Mouse (Mus musculus) limb, embryonic 14.5 days (tissue): Measurements from ENCODE around the gene Ppat. TPM values are rescaled to one million over a fixed set of nuclear protein-coding genes. Genes with fewer than 3 reads are reported as not detected.

Source experiments
- ATAC-seq: fragments of 200-750 bp; cut with Nextera tagmentation; 2 replicates; pipeline ENCODE4 v1.8.0; 2017; ENCODE audit warnings: low read depth, moderate number of reproducible peaks, moderate TSS enrichment; ENCODE audit not compliant: low FRiP score
- DNase-seq: peaks from one replicate; pipeline ENCODE4 v3.0.0-alpha.2; 2015; ENCODE audit warnings: low spot score
- H3K27ac ChIP-seq: fragments of 300-500 bp; sonication (generic); replicated peaks from 2 replicates; pipeline ENCODE4 v1.5.1; 2014; ENCODE audit warnings: low read depth, mild to moderate bottlenecking, low read length, moderate library complexity, mixed read lengths
- H3K27me3 ChIP-seq: fragments of 300-500 bp; sonication (generic); 2 replicates; pipeline ENCODE4 v1.6.1; 2014; ENCODE audit warnings: low read length, mixed read lengths; ENCODE audit not compliant: control insufficient read depth, insufficient read depth
- H3K36me3 ChIP-seq: fragments of 300-500 bp; sonication (generic); 2 replicates; pipeline ENCODE4 v1.6.1; 2014; ENCODE audit warnings: mild to moderate bottlenecking, low read length, moderate library complexity, mixed read lengths; ENCODE audit not compliant: control insufficient read depth, insufficient read depth
- H3K4me1 ChIP-seq: fragments of 300-500 bp; sonication (generic); 2 replicates; pipeline ENCODE4 v1.6.1; 2014; ENCODE audit warnings: antibody characterized with exemption, low read length, mixed read lengths; ENCODE audit not compliant: control insufficient read depth, insufficient read depth
- H3K4me2 ChIP-seq: fragments of 300-500 bp; sonication (generic); replicated peaks from 2 replicates; pipeline ENCODE4 v1.6.1; 2014; ENCODE audit warnings: low read depth, mild to moderate bottlenecking, low read length, moderate library complexity; ENCODE audit not compliant: severe bottlenecking
- H3K4me3 ChIP-seq: fragments of 300-500 bp; sonication (generic); replicated peaks from 2 replicates; pipeline ENCODE4 v1.5.1; 2014; ENCODE audit warnings: low read length
- H3K9ac ChIP-seq: fragments of 300-500 bp; sonication (generic); 2 replicates; pipeline ENCODE4 v1.6.1; 2014; ENCODE audit warnings: mild to moderate bottlenecking, low read depth, low read length, moderate library complexity; ENCODE audit not compliant: severe bottlenecking
- H3K9me3 ChIP-seq: fragments of 300-500 bp; sonication (generic); 2 replicates; pipeline ENCODE4 v1.6.1; 2016; ENCODE audit warnings: low read length; ENCODE audit not compliant: control insufficient read depth
- POLR2A ChIP-seq: fragments of 200-500 bp; IDR thresholded peaks from 2 replicates; pipeline ENCODE4 v1.8.0; 2012; ENCODE audit warnings: inconsistent platforms, mild to moderate bottlenecking, moderate library complexity, borderline replicate concordance; ENCODE audit not compliant: insufficient read depth, insufficient read length; ENCODE audit errors: extremely low read depth
- WGBS: fragments of 180-500 bp; shearing (Covaris S2); extraction: QIAGEN DNeasy Blood & Tissue Kit; methylation state at CpG from one replicate; pipeline ENCODE4 v1.1.7; 2014; 5-methylcytosine and 5-hydroxymethylcytosine counted together
- polyA plus RNA-seq, 2 experiments: library from polyadenylated mRNA; depleted of rRNA in 1 of 2; stranded (reverse) in 1 of 2; unstranded in 1 of 2; fragments of >200 nt; fragmentation: Nextera tagmentation in 1 of 2; extraction: Ambion mirVana in 1 of 2; gene quantifications; 2 replicates each; pipeline versions ENCODE4 v1.2.1 to v1.2.3; 2012 to 2014

Gene Ppat
- polyA plus RNA-seq, 2 experiments: 14.1 to 24.0 TPM

DNA sequence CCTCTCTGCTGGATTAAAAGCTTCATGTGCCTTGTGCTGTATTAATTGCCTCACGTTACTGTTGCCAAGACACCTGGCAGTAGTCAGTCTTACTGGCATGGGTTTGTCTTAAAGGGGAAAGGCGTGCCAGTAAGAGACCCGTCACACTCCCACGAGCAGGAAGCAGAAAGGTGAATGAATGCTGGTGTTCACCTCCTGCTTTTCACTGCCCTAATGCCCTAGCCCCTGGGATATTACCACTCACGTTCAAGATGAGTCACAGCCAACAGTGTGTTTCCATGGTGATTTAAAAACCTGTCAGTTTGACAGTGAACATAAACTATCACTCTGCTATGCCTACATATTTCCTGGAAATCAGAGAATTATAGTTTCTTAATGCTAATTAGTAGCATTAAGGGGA is 17.9 kb upstream of the Ppat start:
- H3K27ac ChIP-seq: no peak overlapping the region
- no peak for TF ChIP-seq POLR2A
- DNase-seq (no peak), ATAC-seq (no peak)
- peaks cover 5% of the 10 kb centered on the region for H3K4me1 ChIP-seq
- H3K4me3 ChIP-seq: no peak overlapping the region
- H3K9ac ChIP-seq: no peak overlapping the region
- H3K36me3 ChIP-seq: peaks cover 51% of the 10 kb centered on the region
- no peaks in the 10 kb centered on the region for H3K27me3 ChIP-seq
- H3K9me3 ChIP-seq: no peaks in the 10 kb centered on the region
- no peak overlapping the region for H3K4me2 ChIP-seq
- WGBS: 68% methylated on average over 5 of the region's 5 CpGs

GRCm38 (mm10) chr5:76964651-76965050 is 13.3 kb upstream of the Ppat start:
- Histone ChIP-seq H3K9ac (no peak overlapping the region), H3K4me1 (no peaks in the 10 kb centered on the region), H3K27me3 (no peaks in the 10 kb centered on the region), H3K36me3 (peaks cover 91% of the 10 kb centered on the region), H3K4me3 (no peak overlapping the region), H3K4me2 (no peak overlapping the region), H3K27ac (no peak overlapping the region), H3K9me3 (no peaks in the 10 kb centered on the region)
- no peak for TF ChIP-seq POLR2A
- WGBS: 89% methylated on average over 3 of the region's 3 CpGs
- DNase-seq (no peak), ATAC-seq (no peak)

DNA sequence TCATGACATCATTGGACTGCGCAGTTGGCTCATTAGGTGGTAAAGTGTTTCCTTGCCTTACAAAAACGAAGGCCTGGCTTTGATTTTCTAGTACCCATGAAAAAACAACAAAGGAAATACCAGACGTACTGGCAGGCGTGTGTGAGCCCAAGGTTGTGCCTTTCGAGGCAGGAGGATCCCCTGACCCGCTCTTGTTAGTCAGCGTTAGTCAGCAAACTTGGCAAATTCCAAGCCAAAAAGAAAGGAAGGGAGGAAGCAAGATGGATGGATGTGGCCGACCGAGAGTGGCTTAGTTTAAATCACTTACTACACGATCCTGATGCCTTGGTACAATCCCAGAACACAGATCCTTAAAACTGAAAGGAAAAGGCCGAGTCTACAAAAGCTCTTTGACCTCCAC is 11.2 kb upstream of the Ppat start:
- WGBS: 60% methylated on average over 11 of the region's 11 CpGs

DNA sequence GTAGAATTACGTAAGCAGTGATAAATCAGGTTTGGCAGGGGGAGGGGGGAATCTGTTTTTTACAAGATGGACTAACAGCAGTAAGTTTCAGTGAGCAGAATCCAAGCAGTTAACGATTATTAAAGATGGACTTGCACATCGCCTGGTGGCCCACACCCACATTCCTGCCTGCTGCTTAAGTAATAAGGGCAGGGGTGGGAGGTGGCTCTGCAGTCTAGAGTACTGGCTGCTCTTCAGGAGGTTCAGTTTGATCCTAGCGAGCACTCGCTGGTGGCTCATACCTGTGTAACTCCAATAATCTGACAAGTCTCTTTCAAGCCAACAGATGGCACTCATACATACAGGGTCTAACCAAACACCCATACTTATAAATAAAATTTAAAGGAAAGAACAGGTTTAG is 8.2 kb upstream of the Ppat start:
- no peaks in the 10 kb centered on the region for H3K27me3 ChIP-seq
- H3K4me2 ChIP-seq: no peak overlapping the region
- ATAC-seq (no peak), DNase-seq (no peak)
- H3K4me3 ChIP-seq: no peak overlapping the region
- H3K9me3 ChIP-seq: no peaks in the 10 kb centered on the region
- no peak overlapping the region for H3K9ac ChIP-seq
- 0 out of 2 replicates have a peak, but pooled peaks cover 3% of the 10 kb centered on the region for H3K4me1 ChIP-seq
- WGBS: 79% methylated on average over 5 of the region's 5 CpGs
- TF ChIP-seq POLR2A: no peak
- no peak overlapping the region for H3K27ac ChIP-seq
- peaks cover 91% of the 10 kb centered on the region for H3K36me3 ChIP-seq

More for the DNA sequence above, 11.2 kb upstream of the Ppat start:
- H3K4me1 ChIP-seq: no peaks in the 10 kb centered on the region
- TF ChIP-seq POLR2A: no peak
- DNase-seq (no peak), ATAC-seq (no peak)
- no peaks in the 10 kb centered on the region for H3K27me3 ChIP-seq
- peaks cover 92% of the 10 kb centered on the region for H3K36me3 ChIP-seq
- no peak overlapping the region for H3K27ac ChIP-seq
- H3K9me3 ChIP-seq: no peaks in the 10 kb centered on the region
- no peak overlapping the region for H3K9ac ChIP-seq
- H3K4me2 ChIP-seq: no peak overlapping the region
- no peak overlapping the region for H3K4me3 ChIP-seq

GRCm38 (mm10) chr5:76957954-76958353 is 6.6 kb upstream of the Ppat start:
- H3K9me3 ChIP-seq: no peaks in the 10 kb centered on the region
- no peak overlapping the region for H3K4me2 ChIP-seq
- 0 out of 2 replicates have a peak, but pooled peaks cover 3% of the 10 kb centered on the region for H3K4me1 ChIP-seq
- H3K27me3 ChIP-seq: no peaks in the 10 kb centered on the region
- no peak overlapping the region for H3K9ac ChIP-seq
- 98% methylated on average over 1 of the region's 1 CpGs for WGBS
- ATAC-seq (peak; percentile 38; the same call in 1 of the 2 replicates), DNase-seq (no peak)
- no peak overlapping the region for H3K4me3 ChIP-seq
- TF ChIP-seq POLR2A: no peak
- H3K27ac ChIP-seq: no peak overlapping the region
- H3K36me3 ChIP-seq: peaks cover 77% of the 10 kb centered on the region

DNA sequence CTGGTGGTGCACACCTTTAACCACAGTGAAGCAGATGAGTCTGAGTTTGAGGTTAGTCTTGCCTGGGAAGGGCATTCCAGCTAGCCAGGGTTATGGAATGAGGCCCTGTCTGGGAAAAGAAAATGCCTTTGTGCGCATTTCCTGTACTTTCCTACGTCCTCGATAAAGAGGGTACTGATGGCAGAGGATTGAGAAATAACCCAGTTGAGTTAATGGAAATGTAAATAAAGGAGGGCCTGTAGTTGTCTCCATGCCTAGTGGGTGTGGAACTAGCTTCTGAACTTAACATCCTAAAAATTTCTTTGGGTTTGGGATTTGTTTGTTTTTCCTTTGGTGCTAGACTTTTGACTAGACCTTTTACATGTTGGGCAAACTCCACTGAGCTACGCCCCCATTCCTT is 4.1 kb upstream of the Ppat start:
- 0 out of 2 replicates have a peak overlapping the region, but pooled peaks have one; percentile 10 for H3K27ac ChIP-seq
- H3K4me2 ChIP-seq: no peak overlapping the region
- 78% methylated on average over 4 of the region's 4 CpGs for WGBS
- no peak for TF ChIP-seq POLR2A
- no peak overlapping the region for H3K9ac ChIP-seq
- H3K4me1 ChIP-seq: peaks cover 9% of the 10 kb centered on the region; the same call in 1 of the 2 replicates
- H3K4me3 ChIP-seq: no peak overlapping the region
- ATAC-seq (no peak), DNase-seq (no peak)
- no peaks in the 10 kb centered on the region for H3K27me3 ChIP-seq
- H3K9me3 ChIP-seq: no peaks in the 10 kb centered on the region
- H3K36me3 ChIP-seq: peaks cover 52% of the 10 kb centered on the region
